Mouse (Mus musculus) liver, embryonic 14.5 days (tissue): ENCODE data around the gene Dppa3. TPM values are rescaled to one million over a fixed set of nuclear protein-coding genes. Genes with fewer than 3 reads are reported as not detected.

Experiments used
- ATAC-seq: fragments of 200-750 bp; cut with Nextera tagmentation; 2 replicates; pipeline ENCODE4 v1.8.0; 2017; ENCODE audit warnings: moderate number of reproducible peaks, mild to moderate bottlenecking, moderate library complexity; ENCODE audit not compliant: insufficient read depth
- DNase-seq, 3 experiments: peaks; one replicate each; pipeline ENCODE4 v3.0.0-alpha.2; 2012 to 2013; ENCODE audit warnings: low read depth in 3 of 3, low spot score in 3 of 3
- H3K27ac ChIP-seq: fragments of 300-500 bp; sonication (generic); 2 replicates; pipeline ENCODE4 v1.5.1; 2014; ENCODE audit warnings: moderate library complexity, mild to moderate bottlenecking, control low read depth, inconsistent platforms
- H3K27me3 ChIP-seq: fragments of 300-500 bp; sonication (generic); 2 replicates; pipeline ENCODE4 v1.6.1; 2014; ENCODE audit warnings: mild to moderate bottlenecking, low read length, moderate library complexity; ENCODE audit not compliant: control insufficient read depth, insufficient read depth
- H3K36me3 ChIP-seq: fragments of 300-500 bp; sonication (generic); replicated peaks from 2 replicates; pipeline ENCODE4 v1.6.1; 2014; ENCODE audit warnings: low read depth; ENCODE audit not compliant: control insufficient read depth, insufficient read depth
- H3K4me1 ChIP-seq, 2 experiments: fragments of 200-500 bp in 1 of 2; fragments of 300-500 bp in 1 of 2; sonication (generic) in 1 of 2; replicated peaks; 2 replicates each; pipeline ENCODE4 v1.6.1; 2012 to 2014; ENCODE audit warnings: antibody characterized with exemption in 1 of 2, inconsistent platforms in 1 of 2, low read length in 1 of 2; ENCODE audit not compliant: control insufficient read depth in 2 of 2, insufficient read depth in 2 of 2
- H3K4me2 ChIP-seq: fragments of 300-500 bp; sonication (generic); 2 replicates; pipeline ENCODE4 v1.6.1; 2014; ENCODE audit warnings: low read depth, mild to moderate bottlenecking, control low read depth, moderate library complexity
- H3K4me3 ChIP-seq, 2 experiments: fragments of 200-500 bp in 1 of 2; fragments of 300-500 bp in 1 of 2; sonication (generic) in 1 of 2; 2 replicates each; pipeline ENCODE4 v1.5.1; 2012 to 2014; ENCODE audit warnings: low read depth in 2 of 2, low read length in 2 of 2, mild to moderate bottlenecking in 2 of 2, control low read depth in 1 of 2, inconsistent platforms in 1 of 2, moderate library complexity in 1 of 2; ENCODE audit not compliant: insufficient read depth in 1 of 2
- H3K9ac ChIP-seq: fragments of 300-500 bp; sonication (generic); replicated peaks from 2 replicates; pipeline ENCODE4 v1.6.1; 2014; ENCODE audit warnings: mild to moderate bottlenecking, control low read depth, moderate library complexity
- H3K9me3 ChIP-seq: fragments of 300-500 bp; sonication (generic); 2 replicates; pipeline ENCODE4 v1.6.1; 2016; ENCODE audit warnings: low read length, mixed read lengths; ENCODE audit not compliant: control insufficient read depth
- CTCF ChIP-seq: IDR thresholded peaks from 2 replicates; pipeline ENCODE4 v1.5.1; 2016; ENCODE audit warnings: antibody characterized with exemption, low read depth, control low read depth
- EP300 ChIP-seq: IDR thresholded peaks from 2 replicates; pipeline ENCODE4 v1.6.1; 2016; ENCODE audit warnings: antibody characterized with exemption, low read depth
- WGBS: fragments of 180-500 bp; shearing (Covaris S2); extraction: QIAGEN DNeasy Blood & Tissue Kit; methylation state at CpG from one replicate; pipeline ENCODE4 v1.1.7; 2014; ENCODE audit not compliant: insufficient replicate concordance; 5-methylcytosine and 5-hydroxymethylcytosine counted together
- polyA plus RNA-seq, 2 experiments: library from polyadenylated mRNA; depleted of rRNA in 1 of 2; stranded (reverse) in 1 of 2; unstranded in 1 of 2; fragments of >200 nt; fragmentation: Nextera tagmentation in 1 of 2; extraction: Ambion mirVana in 1 of 2; gene quantifications; 2 replicates each; pipeline versions ENCODE4 v1.2.1 to v1.2.3; 2012 to 2014

Gene Dppa3
- polyA plus RNA-seq, 2 experiments = not detected

- DNase-seq (no peak), ATAC-seq (no peak)
- H3K27me3 ChIP-seq = no peaks in the 10 kb centered on the region
- no peak overlapping the region for H3K9ac ChIP-seq
- H3K4me1 ChIP-seq = peaks cover 0 to 2% of the 10 kb centered on the region in 2 experiments; a peak in 1 of 4 replicates
- no peak overlapping the region for H3K27ac ChIP-seq
- TF ChIP-seq EP300 = no peak
- TF ChIP-seq CTCF = peak; percentile 27
- H3K9me3 ChIP-seq = no peaks in the 10 kb centered on the region
- H3K36me3 ChIP-seq = no peaks in the 10 kb centered on the region
- no peak overlapping the region for H3K4me3 ChIP-seq
- 45% methylated on average over 7 of the region's 7 CpGs for WGBS
- H3K4me2 ChIP-seq = no peak overlapping the region
Measured at GRCm38 (mm10) chr6:122595637-122596036, 30.6 kb upstream of the Dppa3 start.

- Histone ChIP-seq H3K9me3 (no peaks in the 10 kb centered on the region), H3K27ac (no peak overlapping the region), H3K9ac (no peak overlapping the region), H3K4me3 (no peak overlapping the region), H3K36me3 (no peaks in the 10 kb centered on the region), H3K27me3 (no peaks in the 10 kb centered on the region), H3K4me2 (no peak overlapping the region), H3K4me1 (peaks cover 0 to 2% of the 10 kb centered on the region in 2 experiments; a peak in 1 of 4 replicates)
- DNase-seq (no peak), ATAC-seq (no peak)
- WGBS = 57% methylated on average over 7 of the region's 7 CpGs
- TF ChIP-seq EP300 = no peak
- TF ChIP-seq CTCF = no peak
Measured at GRCm38 (mm10) chr6:122596608-122597007, 29.6 kb upstream of the Dppa3 start.

- Histone ChIP-seq H3K36me3 (no peaks in the 10 kb centered on the region), H3K9me3 (no peaks in the 10 kb centered on the region), H3K27me3 (no peaks in the 10 kb centered on the region), H3K4me2 (no peak overlapping the region), H3K9ac (no peak overlapping the region), H3K4me3 (no peak overlapping the region), H3K4me1 (peaks cover 0 to 3% of the 10 kb centered on the region in 2 experiments; a peak in 2 of 4 replicates), H3K27ac (no peak overlapping the region)
- ATAC-seq = no peak
- DNase-seq = no peak
- TF ChIP-seq CTCF (no peak), EP300 (no peak)
- 83% methylated on average over 4 of the region's 4 CpGs for WGBS
Measured at GRCm38 (mm10) chr6:122598014-122598413, 28.2 kb upstream of the Dppa3 start.

- ATAC-seq (no peak), DNase-seq (no peak)
- Histone ChIP-seq H3K4me2 (no peak overlapping the region), H3K4me1 (peaks cover 0 to 4% of the 10 kb centered on the region in 2 experiments; a peak in 2 of 4 replicates), H3K36me3 (no peaks in the 10 kb centered on the region), H3K9ac (no peak overlapping the region), H3K4me3 (no peak overlapping the region), H3K27ac (no peak overlapping the region), H3K9me3 (no peaks in the 10 kb centered on the region), H3K27me3 (no peaks in the 10 kb centered on the region)
- TF ChIP-seq EP300 = no peak
- no peak for TF ChIP-seq CTCF
- WGBS = 72% methylated on average over 6 of the region's 6 CpGs
Measured at GRCm38 (mm10) chr6:122598436-122598835, 27.8 kb upstream of the Dppa3 start.

GRCm38 (mm10) chr6:122599054-122599737 lies 27.0 kb upstream of the Dppa3 start:
- Histone ChIP-seq H3K4me3 (no peak overlapping the region), H3K4me2 (no peak overlapping the region), H3K27me3 (no peaks in the 10 kb centered on the region), H3K36me3 (no peaks in the 10 kb centered on the region), H3K4me1 (peaks cover 0 to 4% of the 10 kb centered on the region in 2 experiments; a peak in 2 of 4 replicates), H3K27ac (no peak overlapping the region), H3K9me3 (no peaks in the 10 kb centered on the region), H3K9ac (no peak overlapping the region)
- TF ChIP-seq CTCF = no peak
- no peak for TF ChIP-seq EP300
- DNase-seq = no peak
- 80% methylated on average over 9 of the region's 9 CpGs for WGBS
- ATAC-seq = no peak
